Mouse (Mus musculus) v-Abl transformed pro-B cells (cell line): Measurements from ENCODE around the gene Tgfbi.

Experiments used
- in situ Hi-C, 2 experiments: fragments of 400-800 bp; cut with MboI; formaldehyde crosslinking; loops; one replicate each; pipeline ENCODE4 v1.15.1; 2025; ENCODE audit not compliant: unreplicated experiment in 2 of 2

Tgfbi gene

GRCm38 (mm10) chr13:56593961-56594391 lies 15.3 kb upstream of the Tgfbi start:
- in situ Hi-C loops: loop anchor here in 1 of 2 experiments (25.0 kb wide), 1 partner anchor 668 kb away; no protein-coding TSS in a partner anchor

- in situ Hi-C loops: loop anchor here in 1 of 2 experiments (25.0 kb wide), 1 partner anchor 667 kb away; no protein-coding TSS in a partner anchor
Measured at GRCm38 (mm10) chr13:56595246-56595645, 14.1 kb upstream of the Tgfbi start.

GRCm38 (mm10) chr13:56597296-56597695 lies 12.0 kb upstream of the Tgfbi start:
- in situ Hi-C loops: loop anchor here in 1 of 2 experiments (25.0 kb wide), 1 partner anchor 665 kb away; no protein-coding TSS in a partner anchor

- in situ Hi-C loops: loop anchor here in 1 of 2 experiments (25.0 kb wide), 1 partner anchor 664 kb away; no protein-coding TSS in a partner anchor
Measured at GRCm38 (mm10) chr13:56597831-56598612, 11.3 kb upstream of the Tgfbi start.

- in situ Hi-C loops: loop anchor here in 1 of 2 experiments (25.0 kb wide), 1 partner anchor 663 kb away; no protein-coding TSS in a partner anchor
Measured at GRCm38 (mm10) chr13:56599511-56599910, 9.8 kb upstream of the Tgfbi start.

- in situ Hi-C loops: no loop called here
Measured at GRCm38 (mm10) chr13:56600216-56600890, 9.0 kb upstream of the Tgfbi start.

- in situ Hi-C loops: no loop called here
Measured at GRCm38 (mm10) chr13:56601199-56601598, 8.1 kb upstream of the Tgfbi start.

- in situ Hi-C loops: no loop called here
Measured at GRCm38 (mm10) chr13:56605503-56605902, 3.8 kb upstream of the Tgfbi start.

GRCm38 (mm10) chr13:56606724-56607123 lies 2.6 kb upstream of the Tgfbi start:
- in situ Hi-C loops: no loop called here

- in situ Hi-C loops: no loop called here
Measured at GRCm38 (mm10) chr13:56607225-56607624, 2.1 kb upstream of the Tgfbi start.

GRCm38 (mm10) chr13:56607846-56608245 lies 1.5 kb upstream of the Tgfbi start:
- in situ Hi-C loops: no loop called here

- in situ Hi-C loops: no loop called here
Measured at GRCm38 (mm10) chr13:56611129-56611528, 1.8 kb downstream of the Tgfbi start.

GRCm38 (mm10) chr13:56611741-56612140 lies 2.4 kb downstream of the Tgfbi start:
- in situ Hi-C loops: no loop called here

- in situ Hi-C loops: no loop called here
Measured at GRCm38 (mm10) chr13:56612331-56612730, 3.0 kb downstream of the Tgfbi start.

GRCm38 (mm10) chr13:56613366-56613998 lies 4.2 kb downstream of the Tgfbi start:
- in situ Hi-C loops: no loop called here

GRCm38 (mm10) chr13:56614768-56615167 lies 5.4 kb downstream of the Tgfbi start:
- in situ Hi-C loops: no loop called here

- in situ Hi-C loops: no loop called here
Measured at GRCm38 (mm10) chr13:56615223-56615622, 5.9 kb downstream of the Tgfbi start.

GRCm38 (mm10) chr13:56615864-56616263 lies 6.5 kb downstream of the Tgfbi start:
- in situ Hi-C loops: no loop called here

GRCm38 (mm10) chr13:56616386-56616785 lies 7.1 kb downstream of the Tgfbi start:
- in situ Hi-C loops: no loop called here

GRCm38 (mm10) chr13:56617197-56617596 lies 7.9 kb downstream of the Tgfbi start:
- in situ Hi-C loops: no loop called here

- in situ Hi-C loops: no loop called here
Measured at GRCm38 (mm10) chr13:56622201-56622757, 13.0 kb downstream of the Tgfbi start.
